Mouse (Mus musculus): ENCODE data around the gene Zscan4-ps1. TPM values are rescaled to one million over a fixed set of nuclear protein-coding genes. Genes with fewer than 3 reads are reported as not detected.
"Not testable (repeated sequence)": the region's sequence is repeated elsewhere in the genome, so short reads cannot be mapped to it uniquely, and the experiment has no call there.

Zscan4-ps1 gene
- not detected for total RNA-seq (2022)

DNA sequence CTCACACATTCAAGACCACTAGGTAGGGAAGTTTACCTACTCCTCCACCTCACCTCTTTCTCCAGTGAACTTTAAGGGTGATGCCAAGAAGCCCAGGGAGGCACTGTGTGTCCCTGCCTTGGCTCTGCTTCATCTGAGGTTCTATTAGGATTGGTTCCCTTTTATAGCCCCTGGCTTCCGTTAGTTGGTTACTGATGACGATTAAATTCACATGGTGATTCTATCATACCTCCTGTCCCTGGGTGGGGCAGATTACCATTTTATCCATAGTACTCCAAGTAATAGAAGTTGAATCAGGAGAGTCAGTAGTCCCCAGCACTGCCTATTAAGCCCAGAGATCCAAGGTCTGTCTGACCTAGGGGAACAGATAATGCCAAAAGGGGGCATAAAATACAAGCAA is at the start of gene Zscan4-ps1:
TSS of gene Zscan4-ps1 (minus strand) at position 101 of the 400 bp plus-strand sequence.
- not testable (repeated sequence) for DNase-seq (ENCODE audit: low spot score in 2 of 2)

Other genes starting within 250 kb of the Zscan4-ps1 start
- gene Zscan4b, start 164.6 kb downstream of the Zscan4-ps1 start, total RNA-seq (2022), result not detected
- gene Zscan4c, start 63.9 kb downstream of the Zscan4-ps1 start, total RNA-seq (2022), result not detected
- gene Zscan4d, start 96.5 kb upstream of the Zscan4-ps1 start, total RNA-seq (2022), result not detected
- not detected for gene Zscan4e, start 241.0 kb upstream of the Zscan4-ps1 start, total RNA-seq (2022)